In genomic region chr8:95360181-95361015, GRCm38 (mm10) we compare ENCODE assay signal across 11 mouse cellular contexts. TPM values are rescaled to one million over a fixed set of nuclear protein-coding genes. Genes with fewer than 3 reads are reported as not detected.
DNase-seq lines count a peak whose midpoint lies in the region; ATAC-seq lines count a peak whose summit lies in the region.
"Had no signal": no experiment of that assay in that cellular context is flagged by ENCODE, and none has a peak within 500 bp of the region (broad histone marks: within the 10 kb centered on the region; RNA-seq: fewer than 3 reads in every experiment).

No protein-coding gene starts in this region.

- 8% methylated on average over 7 of the region's 7 CpGs for WGBS in heart, embryonic 12.5 days
- WGBS in embryonic facial prominence, embryonic 12.5 days = 48% methylated on average over 7 of the region's 7 CpGs
- WGBS in intestine, embryonic 15.5 days = 39% methylated on average over 7 of the region's 7 CpGs
- WGBS in midbrain, embryonic 14.5 days = 47% methylated on average over 7 of the region's 7 CpGs

- peak overlapping the region; percentile 97 for H3K27ac ChIP-seq in heart, embryonic 12.5 days (ENCODE audit: poor library complexity, severe bottlenecking)
- H3K27ac ChIP-seq in embryonic facial prominence, embryonic 12.5 days = 0 out of 2 replicates have a peak overlapping the region, but pooled peaks have one; percentile 1
- peak overlapping the region; percentile 76 for H3K27ac ChIP-seq in intestine, embryonic 15.5 days
- peak overlapping the region; percentile 63 for H3K27ac ChIP-seq in midbrain, embryonic 14.5 days (replicated peaks; ENCODE audit: low read depth, low read length)

- peak; percentile 40 for ATAC-seq in heart, embryonic 12.5 days (ENCODE audit: insufficient number of reproducible peaks, low FRiP score)
- ATAC-seq in embryonic facial prominence, embryonic 12.5 days (ENCODE audit: insufficient number of reproducible peaks, insufficient read depth, low FRiP score, low TSS enrichment) = no peak
- peak; percentile 19; the same call in 1 of the 2 replicates for ATAC-seq in intestine, embryonic 15.5 days
- ATAC-seq in midbrain, embryonic 14.5 days (ENCODE audit: low FRiP score, low TSS enrichment) = no peak

- H3K9me3 ChIP-seq in heart, embryonic 12.5 days (replicated peaks) = no peaks in the 10 kb centered on the region
- H3K9me3 ChIP-seq in embryonic facial prominence, embryonic 12.5 days = no peaks in the 10 kb centered on the region
- H3K9me3 ChIP-seq in intestine, embryonic 15.5 days = no peaks in the 10 kb centered on the region
- H3K9me3 ChIP-seq in midbrain, embryonic 14.5 days (ENCODE audit: control insufficient read depth, low read length) = no peaks in the 10 kb centered on the region; the same call in 1 of the 2 replicates
- H3K9me3 ChIP-seq: G1E had no signal

- no peak for DNase-seq in heart, postnatal 4 days
- DNase-seq in midbrain, embryonic 14.5 days = peak; percentile 47
- no peak for DNase-seq in ovary, postnatal 14 days (ENCODE audit: low spot score)
- no peak for DNase-seq in testis, postnatal 14 days (ENCODE audit: low spot score)
- DNase-seq in ovary, adult 18-20 months (ENCODE audit: low spot score) = no peak
- DNase-seq: thymus, postnatal 4 days had no signal

- H3K4me1 ChIP-seq in heart, embryonic 12.5 days (replicated peaks) = peaks cover 87% of the 10 kb centered on the region
- peaks cover 17% of the 10 kb centered on the region for H3K4me1 ChIP-seq in embryonic facial prominence, embryonic 12.5 days
- peaks cover 33% of the 10 kb centered on the region for H3K4me1 ChIP-seq in intestine, embryonic 15.5 days (replicated peaks)
- peaks cover 22% of the 10 kb centered on the region for H3K4me1 ChIP-seq in midbrain, embryonic 14.5 days (ENCODE audit: control insufficient read depth, insufficient read depth, low read length)

- H3K9ac ChIP-seq in heart, embryonic 12.5 days = peak overlapping the region; percentile 67
- H3K9ac ChIP-seq in embryonic facial prominence, embryonic 12.5 days = 0 out of 2 replicates have a peak overlapping the region, but pooled peaks have one; percentile 12
- peak overlapping the region; percentile 30; the same call in 1 of the 2 replicates for H3K9ac ChIP-seq in intestine, embryonic 15.5 days
- H3K9ac ChIP-seq in midbrain, embryonic 14.5 days (replicated peaks; ENCODE audit: low read length) = no peak overlapping the region; the same call in 1 of the 2 replicates

- peaks cover 2% of the 10 kb centered on the region; the same call in 1 of the 2 replicates for H3K36me3 ChIP-seq in heart, embryonic 12.5 days
- no peaks in the 10 kb centered on the region for H3K36me3 ChIP-seq in embryonic facial prominence, embryonic 12.5 days
- H3K36me3 ChIP-seq in intestine, embryonic 15.5 days = no peaks in the 10 kb centered on the region
- no peaks in the 10 kb centered on the region for H3K36me3 ChIP-seq in midbrain, embryonic 14.5 days (ENCODE audit: control insufficient read depth, insufficient read depth, low read length)
- H3K36me3 ChIP-seq: G1E had no signal

- H3K4me2 ChIP-seq in heart, embryonic 12.5 days = peak overlapping the region; percentile 58
- no peak overlapping the region for H3K4me2 ChIP-seq in embryonic facial prominence, embryonic 12.5 days (replicated peaks)
- H3K4me2 ChIP-seq in intestine, embryonic 15.5 days (replicated peaks) = peak overlapping the region; percentile 22
- H3K4me2 ChIP-seq in midbrain, embryonic 14.5 days (ENCODE audit: low read length) = no peak overlapping the region

- H3K27me3 ChIP-seq in heart, embryonic 12.5 days (replicated peaks) = no peaks in the 10 kb centered on the region
- H3K27me3 ChIP-seq in embryonic facial prominence, embryonic 12.5 days = no peaks in the 10 kb centered on the region
- no peaks in the 10 kb centered on the region for H3K27me3 ChIP-seq in intestine, embryonic 15.5 days (replicated peaks)
- H3K27me3 ChIP-seq in midbrain, embryonic 14.5 days (ENCODE audit: control insufficient read depth, insufficient read depth, low read length) = no peaks in the 10 kb centered on the region

- H3K4me3 ChIP-seq in heart, embryonic 12.5 days = peak overlapping the region; percentile 21
- no peak overlapping the region for H3K4me3 ChIP-seq in embryonic facial prominence, embryonic 12.5 days
- no peak overlapping the region for H3K4me3 ChIP-seq in intestine, embryonic 15.5 days (replicated peaks)
- H3K4me3 ChIP-seq in midbrain, embryonic 14.5 days (replicated peaks; ENCODE audit: low read depth, low read length) = no peak overlapping the region

RNA-seq across cellular contexts. Expression of gene Mmp15, which starts 8.3 kb away (rescaled TPM):
- 86.0 and 86.6 TPM in 2 replicates for polyA plus RNA-seq in heart, embryonic 12.5 days (2016; fragmentation: Nextera tagmentation; extraction: Ambion mirVana)
- total RNA-seq in heart, postnatal 4 days (2021) = 100 to 1,000 TPM; 146 to 149 TPM
- polyA plus RNA-seq in embryonic facial prominence, embryonic 12.5 days (2016; fragmentation: Nextera tagmentation; extraction: Ambion mirVana) = 17.6 and 17.9 TPM in 2 replicates
- polyA plus RNA-seq in intestine, embryonic 15.5 days (2015; fragmentation: Nextera tagmentation; extraction: Ambion mirVana) = 13.8 and 14.8 TPM in 2 replicates
- 17.8 and 19.1 TPM in 2 replicates for polyA plus RNA-seq in midbrain, embryonic 14.5 days (2014; fragmentation: Nextera tagmentation; extraction: Ambion mirVana)

RNA-seq across cellular contexts. Expression of gene Usb1, which starts 28.3 kb away (rescaled TPM):
- 25.5 and 26.5 TPM in 2 replicates for polyA plus RNA-seq in heart, embryonic 12.5 days (2016; fragmentation: Nextera tagmentation; extraction: Ambion mirVana)
- total RNA-seq in heart, postnatal 4 days (2021) = 10 to 100 TPM; 20.2 to 22.4 TPM
- 44.8 and 48.2 TPM in 2 replicates for polyA plus RNA-seq in embryonic facial prominence, embryonic 12.5 days (2016; fragmentation: Nextera tagmentation; extraction: Ambion mirVana)
- 40.1 and 41.2 TPM in 2 replicates for polyA plus RNA-seq in intestine, embryonic 15.5 days (2015; fragmentation: Nextera tagmentation; extraction: Ambion mirVana)
- 32.0 and 37.3 TPM in 2 replicates for polyA plus RNA-seq in midbrain, embryonic 14.5 days (2014; fragmentation: Nextera tagmentation; extraction: Ambion mirVana)

RNA-seq across cellular contexts. Expression of gene Zfp319, which starts 28.6 kb away (rescaled TPM):
- 8.6 and 9.6 TPM in 2 replicates for polyA plus RNA-seq in heart, embryonic 12.5 days (2016; fragmentation: Nextera tagmentation; extraction: Ambion mirVana)
- total RNA-seq in heart, postnatal 4 days (2021) = 10 to 100 TPM; 12.5 to 14.3 TPM
- polyA plus RNA-seq in embryonic facial prominence, embryonic 12.5 days (2016; fragmentation: Nextera tagmentation; extraction: Ambion mirVana) = 14.2 and 14.4 TPM in 2 replicates
- polyA plus RNA-seq in intestine, embryonic 15.5 days (2015; fragmentation: Nextera tagmentation; extraction: Ambion mirVana) = 5.7 and 5.9 TPM in 2 replicates
- polyA plus RNA-seq in midbrain, embryonic 14.5 days (2014; fragmentation: Nextera tagmentation; extraction: Ambion mirVana) = 15.9 and 17.9 TPM in 2 replicates

RNA-seq across cellular contexts. Expression of gene Tepp, which starts 50.0 kb away (rescaled TPM):
- 0.53 TPM in 1 of 2 replicates, not detected in the other for polyA plus RNA-seq in heart, embryonic 12.5 days (2016; fragmentation: Nextera tagmentation; extraction: Ambion mirVana)
- total RNA-seq in heart, postnatal 4 days (2021) = not detected
- 0.99 TPM in 1 of 2 replicates, not detected in the other for polyA plus RNA-seq in embryonic facial prominence, embryonic 12.5 days (2016; fragmentation: Nextera tagmentation; extraction: Ambion mirVana)
- polyA plus RNA-seq in intestine, embryonic 15.5 days (2015; fragmentation: Nextera tagmentation; extraction: Ambion mirVana) = 0.37 TPM in 1 of 2 replicates, not detected in the other
- 0.83 and 2.7 TPM in 2 replicates for polyA plus RNA-seq in midbrain, embryonic 14.5 days (2014; fragmentation: Nextera tagmentation; extraction: Ambion mirVana)
- total RNA-seq: G1E; gastrocnemius, postnatal 4 days had no signal
- polyA plus RNA-seq: G1E had no signal

RNA-seq across cellular contexts. Expression of gene Cngb1, which starts 54.0 kb away (rescaled TPM):
- 0.26 and 1.0 TPM in 2 replicates for polyA plus RNA-seq in heart, embryonic 12.5 days (2016; fragmentation: Nextera tagmentation; extraction: Ambion mirVana)
- 1 to 10 TPM; 1.1 to 1.9 TPM for total RNA-seq in heart, postnatal 4 days (2021)
- 0.13 and 0.17 TPM in 2 replicates for polyA plus RNA-seq in embryonic facial prominence, embryonic 12.5 days (2016; fragmentation: Nextera tagmentation; extraction: Ambion mirVana)
- polyA plus RNA-seq in intestine, embryonic 15.5 days (2015; fragmentation: Nextera tagmentation; extraction: Ambion mirVana) = 0.73 and 0.94 TPM in 2 replicates
- 0.47 and 0.59 TPM in 2 replicates for polyA plus RNA-seq in midbrain, embryonic 14.5 days (2014; fragmentation: Nextera tagmentation; extraction: Ambion mirVana)
- polyA plus RNA-seq: G1E had no signal

Comparison
In these comparisons a context has a peak if more than half of its experiments do, and no peak if none do; other contexts are left out.
1. ATAC-seq: peak in heart, embryonic 12.5 days (single experiment) and intestine, embryonic 15.5 days (single experiment); none in embryonic facial prominence, embryonic 12.5 days (single experiment) and midbrain, embryonic 14.5 days (single experiment).
2. H3K27ac ChIP-seq: peak in every context shown above with its lines; median percentile 97 in heart, embryonic 12.5 days; 76 in intestine, embryonic 15.5 days; 63 in midbrain, embryonic 14.5 days; 1 in embryonic facial prominence, embryonic 12.5 days.
3. H3K4me2 ChIP-seq: peak in heart, embryonic 12.5 days (single experiment) and intestine, embryonic 15.5 days (single experiment); none in embryonic facial prominence, embryonic 12.5 days (single experiment) and midbrain, embryonic 14.5 days (single experiment).